Mouse (Mus musculus): Measurements from ENCODE around the gene Defb36. TPM values are rescaled to one million over a fixed set of nuclear protein-coding genes. Genes with fewer than 3 reads are reported as not detected.
A peak's percentile ranks its signal among the peaks of the same experiment; 100 is the strongest.

Gene Defb36
- polyA plus RNA-seq, 2 experiments: not detected

GRCm38 (mm10) chr2:152634311-152634710 is 30.2 kb downstream of the Defb36 start:
- no peak for TF ChIP-seq POLR2A (IDR thresholded peaks at IDR 0.05; ENCODE audit: borderline replicate concordance, extremely low read depth, insufficient read depth, insufficient read length)
- 68% methylated on average over 29 of the region's 29 CpGs for WGBS
- peaks cover 15% of the 10 kb centered on the region for H3K4me1 ChIP-seq (ENCODE audit: control insufficient read depth, insufficient read depth, low read length)
- no peaks in the 10 kb centered on the region for H3K27me3 ChIP-seq (ENCODE audit: control insufficient read depth, insufficient read depth, low read length)
- no peak overlapping the region for H3K27ac ChIP-seq (replicated peaks; ENCODE audit: low read depth, low read length)
- H3K9me3 ChIP-seq (ENCODE audit: control insufficient read depth, low read length): no peaks in the 10 kb centered on the region
- H3K9ac ChIP-seq (ENCODE audit: low read depth, low read length, severe bottlenecking): no peak overlapping the region
- ATAC-seq (ENCODE audit: low FRiP score, low read depth) (no peak), DNase-seq (ENCODE audit: low spot score) (no peak)
- H3K4me3 ChIP-seq (replicated peaks; ENCODE audit: low read length): no peak overlapping the region
- H3K36me3 ChIP-seq (ENCODE audit: control insufficient read depth, insufficient read depth, low read length): no peaks in the 10 kb centered on the region
- H3K4me2 ChIP-seq (replicated peaks; ENCODE audit: low read depth, low read length, severe bottlenecking): no peak overlapping the region

- TF ChIP-seq POLR2A (IDR thresholded peaks at IDR 0.05; ENCODE audit: borderline replicate concordance, extremely low read depth, insufficient read depth, insufficient read length): no peak
- H3K9ac ChIP-seq (ENCODE audit: low read depth, low read length, severe bottlenecking): no peak overlapping the region
- no peaks in the 10 kb centered on the region for H3K36me3 ChIP-seq (ENCODE audit: control insufficient read depth, insufficient read depth, low read length)
- H3K9me3 ChIP-seq (ENCODE audit: control insufficient read depth, low read length): no peaks in the 10 kb centered on the region
- no peak overlapping the region for H3K4me3 ChIP-seq (replicated peaks; ENCODE audit: low read length)
- WGBS: 65% methylated on average over 23 of the region's 23 CpGs
- H3K4me1 ChIP-seq (ENCODE audit: control insufficient read depth, insufficient read depth, low read length): peaks cover 18% of the 10 kb centered on the region
- DNase-seq (ENCODE audit: low spot score): peak; percentile 71
- no peaks in the 10 kb centered on the region for H3K27me3 ChIP-seq (ENCODE audit: control insufficient read depth, insufficient read depth, low read length)
- H3K4me2 ChIP-seq (replicated peaks; ENCODE audit: low read depth, low read length, severe bottlenecking): no peak overlapping the region
- H3K27ac ChIP-seq (replicated peaks; ENCODE audit: low read depth, low read length): no peak overlapping the region; the same call in 1 of the 2 replicates
- peak; percentile 55 for ATAC-seq (ENCODE audit: low FRiP score, low read depth)
These were observed 32.3 kb downstream of the Defb36 start for GRCm38 (mm10) chr2:152636246-152637005.

- H3K9ac ChIP-seq (ENCODE audit: low read depth, low read length, severe bottlenecking): no peak overlapping the region
- DNase-seq (ENCODE audit: low spot score) (no peak), ATAC-seq (ENCODE audit: low FRiP score, low read depth) (no peak)
- H3K36me3 ChIP-seq (ENCODE audit: control insufficient read depth, insufficient read depth, low read length): no peaks in the 10 kb centered on the region
- no peak overlapping the region for H3K4me3 ChIP-seq (replicated peaks; ENCODE audit: low read length)
- TF ChIP-seq POLR2A (IDR thresholded peaks at IDR 0.05; ENCODE audit: borderline replicate concordance, extremely low read depth, insufficient read depth, insufficient read length): no peak
- peaks cover 18% of the 10 kb centered on the region for H3K4me1 ChIP-seq (ENCODE audit: control insufficient read depth, insufficient read depth, low read length)
- 68% methylated on average over 6 of the region's 6 CpGs for WGBS
- H3K27ac ChIP-seq (replicated peaks; ENCODE audit: low read depth, low read length): no peak overlapping the region
- H3K9me3 ChIP-seq (ENCODE audit: control insufficient read depth, low read length): no peaks in the 10 kb centered on the region
- H3K27me3 ChIP-seq (ENCODE audit: control insufficient read depth, insufficient read depth, low read length): no peaks in the 10 kb centered on the region
- no peak overlapping the region for H3K4me2 ChIP-seq (replicated peaks; ENCODE audit: low read depth, low read length, severe bottlenecking)
These were observed 32.8 kb downstream of the Defb36 start for GRCm38 (mm10) chr2:152637006-152637322.

GRCm38 (mm10) chr2:152637381-152637780 is 33.3 kb downstream of the Defb36 start:
- 75% methylated on average over 4 of the region's 4 CpGs for WGBS
- Histone ChIP-seq H3K4me3 (replicated peaks; ENCODE audit: low read length) (no peak overlapping the region), H3K4me2 (replicated peaks; ENCODE audit: low read depth, low read length, severe bottlenecking) (no peak overlapping the region), H3K27me3 (ENCODE audit: control insufficient read depth, insufficient read depth, low read length) (no peaks in the 10 kb centered on the region), H3K4me1 (ENCODE audit: control insufficient read depth, insufficient read depth, low read length) (peaks cover 18% of the 10 kb centered on the region), H3K27ac (replicated peaks; ENCODE audit: low read depth, low read length) (no peak overlapping the region), H3K36me3 (ENCODE audit: control insufficient read depth, insufficient read depth, low read length) (no peaks in the 10 kb centered on the region), H3K9ac (ENCODE audit: low read depth, low read length, severe bottlenecking) (no peak overlapping the region), H3K9me3 (ENCODE audit: control insufficient read depth, low read length) (no peaks in the 10 kb centered on the region)
- TF ChIP-seq POLR2A (IDR thresholded peaks at IDR 0.05; ENCODE audit: borderline replicate concordance, extremely low read depth, insufficient read depth, insufficient read length): no peak
- no peak for DNase-seq (ENCODE audit: low spot score)
- ATAC-seq (ENCODE audit: low FRiP score, low read depth): no peak

GRCm38 (mm10) chr2:152638865-152639264 is 34.7 kb downstream of the Defb36 start:
- WGBS: 66% methylated on average over 6 of the region's 6 CpGs
- no peaks in the 10 kb centered on the region for H3K9me3 ChIP-seq (ENCODE audit: control insufficient read depth, low read length)

More at GRCm38 (mm10) chr2:152638865-152639264, 34.7 kb downstream of the Defb36 start:
- no peak overlapping the region for H3K4me3 ChIP-seq (replicated peaks; ENCODE audit: low read length)
- H3K9ac ChIP-seq (ENCODE audit: low read depth, low read length, severe bottlenecking): no peak overlapping the region
- TF ChIP-seq POLR2A (IDR thresholded peaks at IDR 0.05; ENCODE audit: borderline replicate concordance, extremely low read depth, insufficient read depth, insufficient read length): no peak
- H3K4me1 ChIP-seq (ENCODE audit: control insufficient read depth, insufficient read depth, low read length): peaks cover 14% of the 10 kb centered on the region
- H3K27ac ChIP-seq (replicated peaks; ENCODE audit: low read depth, low read length): no peak overlapping the region
- ATAC-seq (ENCODE audit: low FRiP score, low read depth) (no peak), DNase-seq (ENCODE audit: low spot score) (no peak)
- H3K36me3 ChIP-seq (ENCODE audit: control insufficient read depth, insufficient read depth, low read length): no peaks in the 10 kb centered on the region
- no peaks in the 10 kb centered on the region for H3K27me3 ChIP-seq (ENCODE audit: control insufficient read depth, insufficient read depth, low read length)
- H3K4me2 ChIP-seq (replicated peaks; ENCODE audit: low read depth, low read length, severe bottlenecking): no peak overlapping the region
